Mouse (Mus musculus): ENCODE measurements around the gene Epgn. TPM values are rescaled to one million over a fixed set of nuclear protein-coding genes. Genes with fewer than 3 reads are reported as not detected.
A peak's percentile ranks its signal among the peaks of the same experiment; 100 is the strongest.

Epgn gene
- polyA plus RNA-seq, 1 experiment: 0.08 TPM

GRCm38 (mm10) chr5:91047987-91048386 is 20.7 kb downstream of the Epgn start:
- H3ac ChIP-seq (ENCODE audit: control insufficient read depth, insufficient read length): no peak overlapping the region
- TF ChIP-seq MYOG (IDR thresholded peaks at IDR 0.05; ENCODE audit: control insufficient read depth in 1 of 3, insufficient read depth in 1 of 3, insufficient read length in 2 of 3, low read depth in 2 of 3): no peak
- H3K4me2 ChIP-seq (ENCODE audit: low read depth): no peak overlapping the region

GRCm38 (mm10) chr5:91048397-91048796 is 21.1 kb downstream of the Epgn start:
- H3K4me2 ChIP-seq (ENCODE audit: low read depth): no peak overlapping the region
- H3ac ChIP-seq (ENCODE audit: control insufficient read depth, insufficient read length): no peak overlapping the region
- no peaks in the 10 kb centered on the region for H3K36me3 ChIP-seq (ENCODE audit: control insufficient read depth, insufficient read depth)
- H3K27me3 ChIP-seq (ENCODE audit: control insufficient read depth, insufficient read depth, insufficient read length): no peaks in the 10 kb centered on the region
- H3K4me3 ChIP-seq: no peak overlapping the region
- TF ChIP-seq TCF3 (IDR thresholded peaks at IDR 0.05; ENCODE audit: insufficient read length, low read depth) (no peak), SRF (IDR thresholded peaks at IDR 0.05; ENCODE audit: control insufficient read depth, insufficient read length, low read depth) (no peak), MYOG (IDR thresholded peaks at IDR 0.05; ENCODE audit: control insufficient read depth in 1 of 3, insufficient read depth in 1 of 3, insufficient read length in 2 of 3, low read depth in 2 of 3) (no peak), MAX (IDR thresholded peaks at IDR 0.05; ENCODE audit: low read depth) (no peak), E2F4 (IDR thresholded peaks at IDR 0.05; ENCODE audit: insufficient read depth) (no peak), CEBPB (IDR thresholded peaks at IDR 0.05; ENCODE audit: insufficient read depth, poor library complexity, severe bottlenecking) (no peak), POLR2AphosphoS2 (IDR thresholded peaks at IDR 0.05; ENCODE audit: insufficient read length, low read depth) (no peak)
- no peaks in the 10 kb centered on the region for H3K79me2 ChIP-seq (ENCODE audit: control insufficient read depth, insufficient read depth)

More at GRCm38 (mm10) chr5:91047987-91048386, 20.7 kb downstream of the Epgn start:
- H3K4me3 ChIP-seq: no peak overlapping the region
- H3K27me3 ChIP-seq (ENCODE audit: control insufficient read depth, insufficient read depth, insufficient read length): no peaks in the 10 kb centered on the region
- no peaks in the 10 kb centered on the region for H3K36me3 ChIP-seq (ENCODE audit: control insufficient read depth, insufficient read depth)
- no peaks in the 10 kb centered on the region for H3K79me2 ChIP-seq (ENCODE audit: control insufficient read depth, insufficient read depth)

- TF ChIP-seq TCF12 (IDR thresholded peaks at IDR 0.05; ENCODE audit: insufficient read depth, poor library complexity, severe bottlenecking) (no peak), MYOD1 (IDR thresholded peaks at IDR 0.05; ENCODE audit: control insufficient read depth in 1 of 3, insufficient read length in 2 of 3, low read depth in 2 of 3) (no peak), MYOG (IDR thresholded peaks at IDR 0.05; ENCODE audit: control insufficient read depth in 1 of 3, insufficient read depth in 1 of 3, insufficient read length in 2 of 3, low read depth in 2 of 3) (no peak), CEBPB (IDR thresholded peaks at IDR 0.05; ENCODE audit: insufficient read depth, poor library complexity, severe bottlenecking) (no peak), SRF (IDR thresholded peaks at IDR 0.05; ENCODE audit: control insufficient read depth, insufficient read length, low read depth) (no peak), REST (IDR thresholded peaks at IDR 0.05; ENCODE audit: insufficient read depth, insufficient read length) (no peak), TCF3 (IDR thresholded peaks at IDR 0.05; ENCODE audit: insufficient read length, low read depth) (no peak), POLR2AphosphoS2 (IDR thresholded peaks at IDR 0.05; ENCODE audit: insufficient read length, low read depth) (no peak), MAX (IDR thresholded peaks at IDR 0.05; ENCODE audit: low read depth) (no peak), E2F4 (IDR thresholded peaks at IDR 0.05; ENCODE audit: insufficient read depth) (no peak), POLR2A (IDR thresholded peaks at IDR 0.05; ENCODE audit: insufficient read length, low read depth) (no peak)
- no peaks in the 10 kb centered on the region for H3K27me3 ChIP-seq (ENCODE audit: control insufficient read depth, insufficient read depth, insufficient read length)
- H3K79me2 ChIP-seq (ENCODE audit: control insufficient read depth, insufficient read depth): peaks cover 52% of the 10 kb centered on the region
- H3K4me3 ChIP-seq: peak overlapping the region; percentile 90
- H3ac ChIP-seq (ENCODE audit: control insufficient read depth, insufficient read length): no peak overlapping the region
- H3K36me3 ChIP-seq (ENCODE audit: control insufficient read depth, insufficient read depth): peaks cover 3% of the 10 kb centered on the region
- peak overlapping the region; percentile 90 for H3K4me2 ChIP-seq (ENCODE audit: low read depth)
These were observed 45.1 kb downstream of the Epgn start for GRCm38 (mm10) chr5:91072340-91072739.

GRCm38 (mm10) chr5:91073626-91074025 is 46.4 kb downstream of the Epgn start:
- H3K36me3 ChIP-seq (ENCODE audit: control insufficient read depth, insufficient read depth): peaks cover 3% of the 10 kb centered on the region
- peak overlapping the region; percentile 90 for H3K4me3 ChIP-seq
- peaks cover 60% of the 10 kb centered on the region for H3K79me2 ChIP-seq (ENCODE audit: control insufficient read depth, insufficient read depth)
- peak overlapping the region; percentile 43 for H3ac ChIP-seq (ENCODE audit: control insufficient read depth, insufficient read length)
- peak overlapping the region; percentile 90 for H3K4me2 ChIP-seq (ENCODE audit: low read depth)
- H3K27me3 ChIP-seq (ENCODE audit: control insufficient read depth, insufficient read depth, insufficient read length): no peaks in the 10 kb centered on the region
- no peak for TF ChIP-seq USF1 (IDR thresholded peaks at IDR 0.05; ENCODE audit: low read depth)
- TF ChIP-seq TCF12 (IDR thresholded peaks at IDR 0.05; ENCODE audit: insufficient read depth, poor library complexity, severe bottlenecking): no peak
- no peak for TF ChIP-seq POLR2A (IDR thresholded peaks at IDR 0.05; ENCODE audit: insufficient read length, low read depth)
- TF ChIP-seq CEBPB (IDR thresholded peaks at IDR 0.05; ENCODE audit: insufficient read depth, poor library complexity, severe bottlenecking): no peak
- TF ChIP-seq SRF (IDR thresholded peaks at IDR 0.05; ENCODE audit: control insufficient read depth, insufficient read length, low read depth): no peak
- TF ChIP-seq MAX (IDR thresholded peaks at IDR 0.05; ENCODE audit: low read depth): no peak
- TF ChIP-seq E2F4 (IDR thresholded peaks at IDR 0.05; ENCODE audit: insufficient read depth): no peak
- TF ChIP-seq TCF3 (IDR thresholded peaks at IDR 0.05; ENCODE audit: insufficient read length, low read depth): no peak
- TF ChIP-seq POLR2AphosphoS2 (IDR thresholded peaks at IDR 0.05; ENCODE audit: insufficient read length, low read depth): no peak
- TF ChIP-seq MYOG (IDR thresholded peaks at IDR 0.05; ENCODE audit: control insufficient read depth in 1 of 3, insufficient read depth in 1 of 3, insufficient read length in 2 of 3, low read depth in 2 of 3): no peak
- no peak for TF ChIP-seq MYOD1 (IDR thresholded peaks at IDR 0.05; ENCODE audit: control insufficient read depth in 1 of 3, insufficient read length in 2 of 3, low read depth in 2 of 3)
- TF ChIP-seq REST (IDR thresholded peaks at IDR 0.05; ENCODE audit: insufficient read depth, insufficient read length): no peak

- peaks cover 60% of the 10 kb centered on the region for H3K79me2 ChIP-seq (ENCODE audit: control insufficient read depth, insufficient read depth)
- peak overlapping the region; percentile 90 for H3K4me2 ChIP-seq (ENCODE audit: low read depth)
- no peaks in the 10 kb centered on the region for H3K27me3 ChIP-seq (ENCODE audit: control insufficient read depth, insufficient read depth, insufficient read length)
- H3ac ChIP-seq (ENCODE audit: control insufficient read depth, insufficient read length): peak overlapping the region; percentile 43
- peak overlapping the region; percentile 90 for H3K4me3 ChIP-seq
- TF ChIP-seq MYOG (IDR thresholded peaks at IDR 0.05; ENCODE audit: control insufficient read depth in 1 of 3, insufficient read depth in 1 of 3, insufficient read length in 2 of 3, low read depth in 2 of 3): no peak
- TF ChIP-seq POLR2AphosphoS2 (IDR thresholded peaks at IDR 0.05; ENCODE audit: insufficient read length, low read depth): no peak
- TF ChIP-seq SRF (IDR thresholded peaks at IDR 0.05; ENCODE audit: control insufficient read depth, insufficient read length, low read depth): no peak
- TF ChIP-seq E2F4 (IDR thresholded peaks at IDR 0.05; ENCODE audit: insufficient read depth): no peak
- no peak for TF ChIP-seq MAX (IDR thresholded peaks at IDR 0.05; ENCODE audit: low read depth)
- no peak for TF ChIP-seq USF1 (IDR thresholded peaks at IDR 0.05; ENCODE audit: low read depth)
- no peak for TF ChIP-seq REST (IDR thresholded peaks at IDR 0.05; ENCODE audit: insufficient read depth, insufficient read length)
- TF ChIP-seq TCF3 (IDR thresholded peaks at IDR 0.05; ENCODE audit: insufficient read length, low read depth): no peak
- TF ChIP-seq POLR2A (IDR thresholded peaks at IDR 0.05; ENCODE audit: insufficient read length, low read depth): no peak
- no peak for TF ChIP-seq MYOD1 (IDR thresholded peaks at IDR 0.05; ENCODE audit: control insufficient read depth in 1 of 3, insufficient read length in 2 of 3, low read depth in 2 of 3)
- TF ChIP-seq TCF12 (IDR thresholded peaks at IDR 0.05; ENCODE audit: insufficient read depth, poor library complexity, severe bottlenecking): no peak
- no peak for TF ChIP-seq CEBPB (IDR thresholded peaks at IDR 0.05; ENCODE audit: insufficient read depth, poor library complexity, severe bottlenecking)
- peaks cover 3% of the 10 kb centered on the region for H3K36me3 ChIP-seq (ENCODE audit: control insufficient read depth, insufficient read depth)
These were observed 46.8 kb downstream of the Epgn start for GRCm38 (mm10) chr5:91074026-91074425.

Data from myocyte (in vitro differentiated cells).